Mouse (Mus musculus) thymus, adult 2 months (tissue): ENCODE data around the gene Arhgef40.

Experiments
- CTCF ChIP-seq: fragments of 200-500 bp; IDR thresholded peaks from 2 replicates; pipeline ENCODE4 v1.5.1; 2012; ENCODE audit warnings: mild to moderate bottlenecking, control low read depth, low read length, moderate library complexity, borderline replicate concordance; ENCODE audit not compliant: control insufficient read depth, poor library complexity, insufficient read depth; ENCODE audit errors: extremely low read depth
- POLR2A ChIP-seq: fragments of 200-500 bp; IDR thresholded peaks from 2 replicates; pipeline ENCODE4 v1.6.1; 2012; ENCODE audit warnings: mild to moderate bottlenecking, low read length, control low read depth, moderate library complexity; ENCODE audit not compliant: control insufficient read depth, poor library complexity, insufficient read depth; ENCODE audit errors: extremely low read depth

DNA sequence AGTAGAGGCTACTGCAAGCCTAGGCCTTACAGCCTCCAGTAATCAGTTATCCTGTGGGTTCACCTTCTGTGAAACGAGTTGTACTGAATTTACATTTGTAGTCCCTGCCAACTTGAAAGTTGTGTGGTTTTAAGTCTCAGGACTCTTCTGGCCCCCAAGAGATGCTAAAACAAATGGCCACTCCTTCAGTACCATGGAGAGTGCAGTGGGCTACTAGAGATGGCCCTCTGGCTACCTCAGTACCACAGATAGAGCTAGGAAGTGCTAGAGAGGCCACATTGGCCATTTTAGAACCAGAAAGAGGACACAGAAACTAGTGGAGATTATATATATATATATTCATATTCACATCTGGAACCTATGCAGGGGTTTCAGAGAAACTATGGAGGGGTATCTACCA is 27.2 kb downstream of the Arhgef40 start:
- TF ChIP-seq POLR2A = no peak
- TF ChIP-seq CTCF = no peak
